Mouse (Mus musculus) heart, embryonic 15.5 days (tissue): Measurements from ENCODE around the gene Pkd2. TPM values are rescaled to one million over a fixed set of nuclear protein-coding genes. Genes with fewer than 3 reads are reported as not detected.
"Not testable (repeated sequence)": the region's sequence is repeated elsewhere in the genome, so short reads cannot be mapped to it uniquely, and the experiment has no call there.

Experiments
- ATAC-seq: fragments of 200-750 bp; cut with Nextera tagmentation; replicated peaks from 2 replicates; pipeline ENCODE4 v1.8.0; 2017; ENCODE audit warnings: low read depth, moderate TSS enrichment; ENCODE audit not compliant: insufficient number of reproducible peaks, insufficient read depth, low FRiP score
- H3K27ac ChIP-seq: fragments of 300-500 bp; sonication (generic); 2 replicates; pipeline ENCODE4 v1.5.1; 2015; ENCODE audit warnings: mild to moderate bottlenecking, inconsistent platforms
- H3K27me3 ChIP-seq: fragments of 300-500 bp; sonication (generic); 2 replicates; pipeline ENCODE4 v1.6.1; 2015; ENCODE audit warnings: inconsistent platforms
- H3K36me3 ChIP-seq: fragments of 300-500 bp; sonication (generic); 2 replicates; pipeline ENCODE4 v1.6.1; 2015; ENCODE audit warnings: mild to moderate bottlenecking, inconsistent platforms
- H3K4me1 ChIP-seq: fragments of 300-500 bp; sonication (generic); replicated peaks from 2 replicates; pipeline ENCODE4 v1.6.1; 2015; ENCODE audit warnings: inconsistent platforms
- H3K4me2 ChIP-seq: fragments of 300-500 bp; sonication (generic); 2 replicates; pipeline ENCODE4 v1.6.1; 2015; ENCODE audit warnings: inconsistent platforms, mild to moderate bottlenecking, moderate library complexity
- H3K4me3 ChIP-seq: fragments of 300-500 bp; sonication (generic); 2 replicates; pipeline ENCODE4 v1.5.1; 2015; ENCODE audit warnings: mild to moderate bottlenecking, inconsistent platforms
- H3K9ac ChIP-seq: fragments of 300-500 bp; sonication (generic); 2 replicates; pipeline ENCODE4 v1.6.1; 2015; ENCODE audit warnings: mild to moderate bottlenecking, inconsistent platforms
- H3K9me3 ChIP-seq: fragments of 300-500 bp; sonication (generic); replicated peaks from 2 replicates; pipeline ENCODE4 v1.6.1; 2016; ENCODE audit warnings: inconsistent platforms
- WGBS: fragments of 180-500 bp; shearing (Covaris S2); methylation state at CpG from one replicate; pipeline ENCODE4 v1.1.7; 2015; ENCODE audit warnings: mixed read lengths; 5-methylcytosine and 5-hydroxymethylcytosine counted together
- polyA plus RNA-seq: library from polyadenylated mRNA; unstranded; fragments of >200 nt; fragmentation: Nextera tagmentation; extraction: Ambion mirVana; gene quantifications from 2 replicates; pipeline ENCODE4 v1.2.1, GENCODE M21; 2015

Gene Pkd2
- polyA plus RNA-seq, 1 experiment from 2014 or later, result 8.0 TPM

DNA sequence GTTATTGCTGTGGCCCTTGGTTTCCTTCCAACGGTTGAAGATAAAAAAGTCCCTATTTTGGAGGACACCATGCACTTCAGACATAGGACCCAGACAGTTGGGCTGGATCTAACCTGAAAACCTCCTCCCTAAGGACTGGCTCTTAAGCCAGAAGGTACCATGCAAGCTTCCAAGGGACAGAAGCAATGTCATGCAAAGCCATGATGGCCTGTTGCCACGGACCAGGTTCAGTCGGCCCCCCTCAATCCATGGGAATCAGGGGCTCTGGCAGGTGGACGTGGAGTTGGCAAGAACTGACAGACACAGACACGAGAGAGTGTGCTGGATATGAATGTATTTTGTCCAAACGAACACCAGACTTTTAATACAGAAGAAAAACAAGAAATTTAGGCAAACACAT, 16.9 kb upstream of the Pkd2 start:
- 71% methylated on average over 6 of the region's 6 CpGs for WGBS

DNA sequence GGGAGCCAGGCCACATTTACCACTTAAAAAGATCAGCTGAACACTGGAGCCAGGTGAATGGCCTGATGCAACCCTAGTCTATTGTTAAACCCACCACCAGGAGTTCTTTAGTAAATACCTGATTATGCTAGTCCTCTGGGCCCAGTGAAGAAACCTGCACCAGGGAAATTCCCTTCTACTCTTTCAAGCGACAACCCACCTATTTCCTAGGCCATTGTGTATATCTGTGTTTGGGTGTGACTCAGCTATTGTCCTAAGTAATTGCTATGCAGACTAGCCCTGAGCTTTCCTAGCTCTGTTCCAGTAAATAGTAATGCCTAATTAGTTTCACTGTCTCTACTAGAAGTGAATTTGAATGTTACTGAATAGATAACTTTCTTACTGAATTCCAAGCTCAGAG, 16.4 kb upstream of the Pkd2 start:
- no peak for ATAC-seq
- WGBS, result 76% methylated on average over 1 of the region's 1 CpGs
- Histone ChIP-seq H3K27ac (no peak overlapping the region), H3K4me2 (no peak overlapping the region), H3K36me3 (no peaks in the 10 kb centered on the region), H3K9ac (no peak overlapping the region), H3K9me3 (no peaks in the 10 kb centered on the region), H3K27me3 (peaks cover 2% of the 10 kb centered on the region; the same call in 1 of the 2 replicates), H3K4me1 (peaks cover 2% of the 10 kb centered on the region; the same call in 1 of the 2 replicates), H3K4me3 (no peak overlapping the region)

More for the DNA sequence above, 16.9 kb upstream of the Pkd2 start:
- H3K9me3 ChIP-seq, result no peaks in the 10 kb centered on the region
- H3K27me3 ChIP-seq, result no peaks in the 10 kb centered on the region
- H3K4me3 ChIP-seq, result no peak overlapping the region
- ATAC-seq, result no peak
- H3K4me2 ChIP-seq, result no peak overlapping the region
- no peak overlapping the region for H3K9ac ChIP-seq
- H3K36me3 ChIP-seq, result no peaks in the 10 kb centered on the region
- H3K4me1 ChIP-seq, result peaks cover 2% of the 10 kb centered on the region; the same call in 1 of the 2 replicates
- no peak overlapping the region for H3K27ac ChIP-seq

DNA sequence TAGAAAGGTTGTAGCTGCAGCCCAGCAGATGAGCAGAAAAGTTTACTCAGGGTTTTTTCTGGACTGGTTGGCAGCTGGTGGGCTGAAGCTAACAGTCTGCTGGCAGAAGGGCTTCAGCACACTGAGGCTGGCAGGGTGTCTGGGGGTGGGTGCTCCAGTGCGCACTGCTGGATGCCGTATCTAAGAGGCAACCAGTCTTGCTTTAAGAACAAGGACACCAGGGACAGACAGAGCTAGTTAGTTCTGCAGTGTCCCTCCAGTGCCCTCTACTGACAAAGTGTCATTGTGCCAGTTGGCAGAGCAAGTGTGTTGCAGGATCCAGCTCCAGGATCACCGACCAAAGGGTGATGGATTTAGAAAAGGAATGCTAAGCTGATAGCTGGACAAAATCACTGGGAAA, 13.1 kb upstream of the Pkd2 start:
- WGBS, result 7% methylated on average over 3 of the region's 3 CpGs
- ATAC-seq, result no peak
- no peak overlapping the region for H3K9ac ChIP-seq

DNA sequence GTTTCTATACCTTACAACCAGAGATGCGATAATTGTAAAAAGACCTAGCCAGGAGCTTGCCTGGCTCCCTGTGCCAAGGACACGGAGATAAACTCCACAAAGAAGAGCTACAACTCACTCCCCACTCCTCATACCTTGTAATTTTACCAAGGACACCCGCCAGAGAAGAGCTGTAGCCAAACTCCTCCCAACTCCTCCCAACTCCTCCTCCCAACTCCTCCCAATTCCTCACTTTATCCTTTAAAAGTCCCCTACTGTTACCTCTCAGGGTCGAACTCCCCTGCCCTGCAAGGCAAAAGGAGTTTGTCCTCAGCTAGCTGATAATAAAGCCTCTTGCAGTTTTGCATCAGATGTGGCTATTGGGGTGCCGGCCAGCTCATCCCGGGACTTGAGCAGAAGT, 10.9 kb upstream of the Pkd2 start:
- ATAC-seq, H3K9me3 ChIP-seq, H3K27me3 ChIP-seq, H3K4me3 ChIP-seq, H3K4me1 ChIP-seq, H3K27ac ChIP-seq, H3K36me3 ChIP-seq, H3K9ac ChIP-seq, H3K4me2 ChIP-seq: not testable (repeated sequence)
- 19% methylated on average over 6 of the region's 6 CpGs for WGBS

More for the DNA sequence above, 13.1 kb upstream of the Pkd2 start:
- H3K36me3 ChIP-seq, result no peaks in the 10 kb centered on the region
- no peak overlapping the region for H3K4me3 ChIP-seq
- H3K27me3 ChIP-seq, result peaks cover 2% of the 10 kb centered on the region; the same call in 1 of the 2 replicates
- H3K9me3 ChIP-seq, result no peaks in the 10 kb centered on the region
- no peak overlapping the region for H3K4me2 ChIP-seq
- H3K4me1 ChIP-seq, result peaks cover 4% of the 10 kb centered on the region; the same call in 1 of the 2 replicates
- H3K27ac ChIP-seq, result no peak overlapping the region

- Histone ChIP-seq H3K9me3 (no peaks in the 10 kb centered on the region), H3K4me3 (no peak overlapping the region), H3K9ac (no peak overlapping the region), H3K4me2 (no peak overlapping the region), H3K36me3 (no peaks in the 10 kb centered on the region), H3K27me3 (peaks cover 2% of the 10 kb centered on the region; the same call in 1 of the 2 replicates), H3K27ac (no peak overlapping the region), H3K4me1 (peaks cover 4% of the 10 kb centered on the region; the same call in 1 of the 2 replicates)
- WGBS, result 55% methylated on average over 3 of the region's 3 CpGs
- no peak for ATAC-seq
These were observed 9.8 kb upstream of the Pkd2 start for GRCm38 (mm10) chr5:104449491-104449890.

DNA sequence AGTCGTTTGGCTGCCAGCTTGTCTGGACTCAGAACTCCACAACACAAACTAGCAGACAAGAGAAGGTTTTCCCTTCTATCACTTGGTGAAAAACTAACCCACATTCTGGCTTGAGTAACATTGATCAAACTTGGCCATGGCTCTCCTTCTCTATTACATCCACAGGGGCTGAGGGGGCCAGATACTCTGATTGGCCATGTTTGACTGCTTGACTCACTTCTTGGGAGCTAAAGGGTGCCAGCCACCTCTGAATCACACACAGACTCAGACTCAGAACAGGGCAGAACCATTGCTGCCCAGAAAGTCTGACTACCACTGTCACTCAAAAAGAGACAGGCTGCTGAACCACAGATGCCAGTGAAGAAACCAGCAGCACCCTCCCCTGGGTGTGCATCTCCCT, 6.2 kb upstream of the Pkd2 start:
- Histone ChIP-seq H3K9ac (no peak overlapping the region), H3K27me3 (no peaks in the 10 kb centered on the region), H3K9me3 (no peaks in the 10 kb centered on the region), H3K36me3 (no peaks in the 10 kb centered on the region), H3K4me3 (no peak overlapping the region), H3K27ac (no peak overlapping the region), H3K4me2 (no peak overlapping the region), H3K4me1 (0 out of 2 replicates have a peak, but pooled peaks cover 2% of the 10 kb centered on the region)
- WGBS, result 39% methylated on average over 1 of the region's 1 CpGs
- ATAC-seq, result no peak

DNA sequence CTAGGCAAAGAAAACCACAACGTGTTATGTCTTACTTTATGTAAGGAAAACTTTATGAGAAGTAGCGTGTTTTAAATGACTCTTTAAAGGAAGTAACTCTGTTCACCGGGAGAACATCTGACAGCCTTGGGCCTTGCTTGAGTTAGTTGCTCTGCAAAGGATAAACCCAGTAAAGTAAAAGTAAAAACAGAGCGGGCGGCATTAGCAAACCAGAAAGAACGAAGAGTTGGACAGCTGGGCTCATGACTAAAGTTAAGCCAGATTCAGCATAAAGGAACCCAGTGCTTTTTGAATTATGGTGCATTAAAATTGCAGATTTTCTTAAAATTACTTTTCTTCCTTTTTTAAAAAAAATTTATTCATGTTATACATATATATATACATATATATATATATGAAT, 4.7 kb upstream of the Pkd2 start:
- no peak overlapping the region for H3K4me3 ChIP-seq
- WGBS, result 80% methylated on average over 6 of the region's 6 CpGs
- H3K36me3 ChIP-seq, result no peaks in the 10 kb centered on the region
- no peak overlapping the region for H3K9ac ChIP-seq
- no peak overlapping the region for H3K4me2 ChIP-seq
- no peak for ATAC-seq
- no peaks in the 10 kb centered on the region for H3K9me3 ChIP-seq
- no peak overlapping the region for H3K27ac ChIP-seq
- peaks cover 7% of the 10 kb centered on the region for H3K4me1 ChIP-seq
- H3K27me3 ChIP-seq, result no peaks in the 10 kb centered on the region

GRCm38 (mm10) chr5:104459706-104460455, 631 bp downstream of the Pkd2 start:
- peak; percentile 63 for ATAC-seq
- WGBS, result under 1% methylated on average over 79 of the region's 82 CpGs
- peak overlapping the region; percentile 94 for H3K27ac ChIP-seq
- H3K4me1 ChIP-seq, result peaks cover 11% of the 10 kb centered on the region
- H3K36me3 ChIP-seq, result no peaks in the 10 kb centered on the region
- peak overlapping the region; percentile 68 for H3K4me2 ChIP-seq
- H3K27me3 ChIP-seq, result no peaks in the 10 kb centered on the region
- peak overlapping the region; percentile 89 for H3K4me3 ChIP-seq
- no peaks in the 10 kb centered on the region for H3K9me3 ChIP-seq
- H3K9ac ChIP-seq, result peak overlapping the region; percentile 94

- H3K9me3 ChIP-seq, result no peaks in the 10 kb centered on the region
- H3K9ac ChIP-seq, result peak overlapping the region; percentile 94; the same call in 1 of the 2 replicates
- WGBS, result 29% methylated on average over 3 of the region's 3 CpGs
- peak overlapping the region; percentile 94 for H3K27ac ChIP-seq
- H3K4me2 ChIP-seq, result peak overlapping the region; percentile 68
- peak overlapping the region; percentile 89 for H3K4me3 ChIP-seq
- H3K27me3 ChIP-seq, result no peaks in the 10 kb centered on the region
- H3K36me3 ChIP-seq, result 0 out of 2 replicates have a peak, but pooled peaks cover 4% of the 10 kb centered on the region
- H3K4me1 ChIP-seq, result peaks cover 11% of the 10 kb centered on the region
- no peak for ATAC-seq
These were observed 1.2 kb downstream of the Pkd2 start for GRCm38 (mm10) chr5:104460456-104460838.

- H3K4me2 ChIP-seq, result peak overlapping the region; percentile 68
- ATAC-seq, result no peak
- peaks cover 11% of the 10 kb centered on the region for H3K4me1 ChIP-seq
- H3K4me3 ChIP-seq, result peak overlapping the region; percentile 89
- H3K36me3 ChIP-seq, result 0 out of 2 replicates have a peak, but pooled peaks cover 4% of the 10 kb centered on the region
- no peak overlapping the region for H3K9ac ChIP-seq
- no peak overlapping the region for H3K27ac ChIP-seq
- WGBS, result 24% methylated on average over 6 of the region's 7 CpGs
- H3K27me3 ChIP-seq, result no peaks in the 10 kb centered on the region
- H3K9me3 ChIP-seq, result no peaks in the 10 kb centered on the region
These were observed 1.6 kb downstream of the Pkd2 start for GRCm38 (mm10) chr5:104460856-104461255.

- Histone ChIP-seq H3K27ac (no peak overlapping the region), H3K9me3 (no peaks in the 10 kb centered on the region), H3K9ac (no peak overlapping the region), H3K27me3 (no peaks in the 10 kb centered on the region), H3K4me3 (no peak overlapping the region), H3K4me2 (no peak overlapping the region), H3K4me1 (peaks cover 2% of the 10 kb centered on the region; the same call in 1 of the 2 replicates), H3K36me3 (peaks cover 22% of the 10 kb centered on the region)
- no peak for ATAC-seq
- whole genome bisulfite sequencing, result 61% methylated on average over 8 of the region's 8 CpGs
These were observed 6.0 kb downstream of the Pkd2 start for GRCm38 (mm10) chr5:104465279-104465678.

DNA sequence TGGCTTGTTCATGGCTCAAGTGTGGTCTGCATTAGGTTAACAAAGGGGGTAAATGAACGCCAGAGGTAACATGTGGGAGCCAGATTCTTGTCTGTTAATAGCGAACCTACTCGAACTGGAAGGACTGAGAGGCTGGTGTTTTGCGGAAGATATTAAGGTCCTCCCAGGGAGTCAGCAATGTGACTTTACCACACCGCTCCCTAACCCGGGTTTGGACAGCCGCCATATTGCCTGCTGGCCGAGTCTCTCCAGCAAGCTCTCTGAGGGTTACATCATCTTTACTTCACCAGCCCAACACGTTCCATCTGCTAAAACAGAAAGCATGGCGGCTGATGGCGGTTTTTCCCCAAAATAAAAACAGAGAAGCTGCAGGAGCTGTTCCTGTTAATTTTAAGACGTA, 6.5 kb downstream of the Pkd2 start:
- 81% methylated on average over 12 of the region's 12 CpGs for WGBS
- Histone ChIP-seq H3K4me2 (no peak overlapping the region), H3K4me1 (no peaks in the 10 kb centered on the region), H3K27ac (no peak overlapping the region), H3K27me3 (no peaks in the 10 kb centered on the region), H3K4me3 (no peak overlapping the region), H3K9me3 (no peaks in the 10 kb centered on the region), H3K36me3 (peaks cover 24% of the 10 kb centered on the region), H3K9ac (no peak overlapping the region)
- no peak for ATAC-seq
